ENCODE assay signal across 8 mouse cellular contexts in the genomic region with DNA sequence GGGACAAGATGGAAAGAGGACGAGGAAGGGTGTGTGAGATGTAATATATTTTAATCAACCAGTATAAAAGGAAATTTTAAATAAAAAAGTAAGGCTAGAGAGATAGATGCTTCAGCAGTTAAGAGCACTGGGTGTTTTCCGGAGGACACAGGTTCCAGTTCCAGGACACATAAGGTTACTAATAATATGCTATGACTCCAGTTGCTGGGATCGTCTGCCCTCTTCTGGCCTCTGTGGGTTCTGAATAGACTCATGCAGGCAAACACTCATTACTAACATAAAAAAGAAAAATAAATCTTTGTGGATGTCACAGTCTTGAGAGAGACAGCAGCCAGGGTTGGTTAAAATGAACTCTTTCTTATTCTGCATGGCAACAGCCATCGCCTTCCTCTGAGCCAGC. TPM values are rescaled to one million over a fixed set of nuclear protein-coding genes. Genes with fewer than 3 reads are reported as not detected.
DNase-seq lines count a peak whose midpoint lies in the region; ATAC-seq lines count a peak whose summit lies in the region.

No protein-coding gene starts in this region.

- DNase-seq in adrenal gland, adult 8-10 months: peak; percentile 8
- no peak for DNase-seq in adrenal gland, postnatal 4 days (ENCODE audit: low spot score in 2 of 2)
- peak; percentile 3 for DNase-seq in kidney, adult 18-20 months
- no peak for DNase-seq in kidney, adult 11 months
- peak; percentile 69 for DNase-seq in 416B (ENCODE audit: low read depth)
- peak; percentile 4 for DNase-seq in embryo, embryonic 10.5 days (ENCODE audit: low spot score)
- no peak for DNase-seq in spleen, adult 18-20 months

- no peak for ATAC-seq in granulocyte monocyte progenitor cell, adult 5-6 weeks (replicated peaks; ENCODE audit: poor library complexity, severe bottlenecking)

RNA-seq across cellular contexts. Expression of a gene that starts 2.4 kb away (rescaled TPM):
- total RNA-seq in adrenal gland, adult 8-10 months (2022): 10 to 100 TPM in 1 of 4 experiments, 1 to 10 TPM in 3; 6.3 to 12.5 (median 8.8) TPM
- total RNA-seq in adrenal gland, postnatal 4 days (2021): 10 to 100 TPM; 14.9 to 15.4 TPM
- total RNA-seq in granulocyte monocyte progenitor cell, adult 5-6 weeks (2014; fragmentation: Nextera tagmentation): 8.4 and 11.9 TPM in 2 replicates
- 2.3 and 6.7 TPM in 2 replicates for total RNA-seq in granulocyte monocyte progenitor cell, adult 5-6 weeks (2017)

RNA-seq across cellular contexts. Expression of a gene that starts 59.7 kb away (rescaled TPM):
- 10 to 100 TPM; 10.6 to 13.4 (median 11.4) TPM for total RNA-seq in adrenal gland, adult 8-10 months (2022)
- total RNA-seq in adrenal gland, postnatal 4 days (2021): 10 to 100 TPM; 14.0 to 15.5 TPM
- total RNA-seq in granulocyte monocyte progenitor cell, adult 5-6 weeks (2014; fragmentation: Nextera tagmentation): 12.6 and 24.2 TPM in 2 replicates
- 22.8 and 40.5 TPM in 2 replicates for total RNA-seq in granulocyte monocyte progenitor cell, adult 5-6 weeks (2017)

Comparison
In these comparisons a context has a peak if more than half of its experiments do, and no peak if none do; other contexts are left out.
1. DNase-seq: peak in adrenal gland, adult 8-10 months (single experiment), kidney, adult 18-20 months (single experiment), 416B (single experiment) and embryo, embryonic 10.5 days (single experiment); none in adrenal gland, postnatal 4 days (0 of 2), kidney, adult 11 months (single experiment) and spleen, adult 18-20 months (0 of 2).